Mouse (Mus musculus) thymus, adult 2 months (tissue): ENCODE measurements around the gene Snrpg.

Source experiments
- CTCF ChIP-seq: fragments of 200-500 bp; IDR thresholded peaks from 2 replicates; pipeline ENCODE4 v1.5.1; 2012; ENCODE audit warnings: mild to moderate bottlenecking, control low read depth, low read length, moderate library complexity, borderline replicate concordance; ENCODE audit not compliant: control insufficient read depth, poor library complexity, insufficient read depth; ENCODE audit errors: extremely low read depth
- POLR2A ChIP-seq: fragments of 200-500 bp; IDR thresholded peaks from 2 replicates; pipeline ENCODE4 v1.6.1; 2012; ENCODE audit warnings: mild to moderate bottlenecking, low read length, control low read depth, moderate library complexity; ENCODE audit not compliant: control insufficient read depth, poor library complexity, insufficient read depth; ENCODE audit errors: extremely low read depth

DNA sequence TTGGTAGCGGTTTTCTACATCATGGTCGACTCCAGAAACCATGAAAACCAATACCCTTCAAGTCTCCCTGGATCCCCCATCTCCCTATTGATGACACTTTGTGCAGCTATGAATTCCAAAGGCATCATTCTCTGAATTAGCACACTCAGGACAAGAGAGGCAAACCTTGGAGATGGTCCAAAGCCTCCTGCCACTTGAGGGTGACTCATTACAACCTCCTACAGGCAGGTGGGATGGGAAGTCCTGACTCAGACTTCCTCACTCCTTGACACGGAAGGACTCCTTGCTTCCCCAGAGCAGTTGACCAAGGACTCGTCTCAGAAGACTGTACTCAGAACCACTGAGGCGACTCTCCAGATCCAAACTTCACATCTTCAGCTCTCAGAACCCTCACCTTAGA is 45.5 kb upstream of the Snrpg start:
- TF ChIP-seq POLR2A (no peak), CTCF (no peak)
